Mouse (Mus musculus) ES-Bruce4 (cell line): Measurements from ENCODE around the gene Afmid. TPM values are rescaled to one million over a fixed set of nuclear protein-coding genes. Genes with fewer than 3 reads are reported as not detected.

Experiments used
- H3K27ac ChIP-seq: 2 replicates; pipeline ENCODE4 v1.5.1; 2012; ENCODE audit warnings: low read length, inconsistent platforms; ENCODE audit not compliant: insufficient read depth
- H3K27me3 ChIP-seq: 2 replicates; pipeline ENCODE4 v1.6.1; 2012; ENCODE audit warnings: mild to moderate bottlenecking, low read length, inconsistent platforms; ENCODE audit not compliant: control insufficient read depth, poor library complexity, insufficient read depth, severe bottlenecking
- H3K36me3 ChIP-seq: 2 replicates; pipeline ENCODE4 v1.6.1; 2012; ENCODE audit warnings: inconsistent platforms, mild to moderate bottlenecking, low read length, moderate library complexity; ENCODE audit not compliant: control insufficient read depth, poor library complexity, insufficient read depth, severe bottlenecking
- H3K4me1 ChIP-seq: one replicate; pipeline ENCODE4 v1.8.1; 2011; ENCODE audit warnings: low read length; ENCODE audit not compliant: control insufficient read depth, insufficient read depth
- H3K4me3 ChIP-seq: 2 replicates; pipeline ENCODE4 v1.5.1; 2011; ENCODE audit warnings: low read depth, mild to moderate bottlenecking, low read length
- H3K9ac ChIP-seq: 2 replicates; pipeline ENCODE4 v1.6.1; 2012; ENCODE audit warnings: low read depth, mild to moderate bottlenecking, inconsistent platforms; ENCODE audit not compliant: poor library complexity, severe bottlenecking
- H3K9me3 ChIP-seq: replicated peaks from 2 replicates; pipeline ENCODE4 v1.6.1; 2012; ENCODE audit warnings: mild to moderate bottlenecking, low read length, inconsistent platforms; ENCODE audit not compliant: control insufficient read depth, poor library complexity, insufficient read depth, severe bottlenecking
- CTCF ChIP-seq: IDR thresholded peaks from one replicate; pipeline ENCODE4 v1.8.1; 2011; ENCODE audit warnings: low read depth, low read length
- EP300 ChIP-seq: IDR thresholded peaks from 2 replicates; pipeline ENCODE4 v1.6.1; 2011; ENCODE audit warnings: low read depth, low read length; ENCODE audit not compliant: insufficient read depth
- POLR2A ChIP-seq: IDR thresholded peaks from one replicate; pipeline ENCODE4 v1.8.1; 2011; ENCODE audit warnings: low read length; ENCODE audit not compliant: insufficient read depth
- polyA plus RNA-seq: library from polyadenylated mRNA; stranded (reverse); fragments of >200 nt; gene quantifications from 2 replicates; pipeline ENCODE4 v1.2.4, GENCODE M21; 2011; ENCODE audit warnings: low read depth; ENCODE audit not compliant: missing spikeins, insufficient read depth, insufficient read length

The Afmid gene
- polyA plus RNA-seq = 3.6 and 5.0 TPM in 2 replicates

- TF ChIP-seq POLR2A (peak; percentile 19), CTCF (no peak), EP300 (no peak)
- no peaks in the 10 kb centered on the region for H3K27me3 ChIP-seq
- H3K4me1 ChIP-seq = peaks cover 2% of the 10 kb centered on the region
- H3K4me3 ChIP-seq = peak within 1 kb of the TSS; percentile 93
- no peaks in the 10 kb centered on the region for H3K9me3 ChIP-seq
- peaks cover 20% of the 10 kb centered on the region for H3K36me3 ChIP-seq
- peak within 1 kb of the TSS; percentile 86 for H3K9ac ChIP-seq
- H3K27ac ChIP-seq = peak within 1 kb of the TSS; percentile 85
Measured at GRCm38 (mm10) chr11:117825333-117826101, at the start of gene Afmid, which contains the start of gene Tk1. Afmid (plus strand) TSS chr11:117825924. Tk1 (minus strand) TSS chr11:117826092.

- H3K36me3 ChIP-seq = no peaks in the 10 kb centered on the region
- H3K4me3 ChIP-seq = no peak overlapping the region
- TF ChIP-seq CTCF (no peak), POLR2A (no peak), EP300 (no peak)
- H3K9me3 ChIP-seq = no peaks in the 10 kb centered on the region
- H3K27me3 ChIP-seq = no peaks in the 10 kb centered on the region
- H3K27ac ChIP-seq = no peak overlapping the region
- peaks cover 4% of the 10 kb centered on the region for H3K4me1 ChIP-seq
- H3K9ac ChIP-seq = no peak overlapping the region
Measured at GRCm38 (mm10) chr11:117776085-117776792, 49.5 kb upstream of the Afmid start.

GRCm38 (mm10) chr11:117777111-117777510 is 48.6 kb upstream of the Afmid start:
- H3K4me3 ChIP-seq = no peak overlapping the region
- peaks cover 4% of the 10 kb centered on the region for H3K4me1 ChIP-seq
- TF ChIP-seq POLR2A (no peak), EP300 (no peak), CTCF (no peak)
- no peaks in the 10 kb centered on the region for H3K9me3 ChIP-seq
- H3K36me3 ChIP-seq = no peaks in the 10 kb centered on the region
- no peak overlapping the region for H3K27ac ChIP-seq
- H3K9ac ChIP-seq = no peak overlapping the region
- H3K27me3 ChIP-seq = no peaks in the 10 kb centered on the region

- no peak for TF ChIP-seq EP300
- TF ChIP-seq CTCF = no peak
- no peak for TF ChIP-seq POLR2A
- Histone ChIP-seq H3K4me3 (no peak overlapping the region), H3K9ac (no peak overlapping the region), H3K27ac (no peak overlapping the region), H3K27me3 (no peaks in the 10 kb centered on the region), H3K4me1 (peaks cover 4% of the 10 kb centered on the region), H3K36me3 (no peaks in the 10 kb centered on the region), H3K9me3 (no peaks in the 10 kb centered on the region)
Measured at GRCm38 (mm10) chr11:117778031-117778430, 47.7 kb upstream of the Afmid start.

GRCm38 (mm10) chr11:117778851-117779433 is 46.8 kb upstream of the Afmid start:
- no peak overlapping the region for H3K27ac ChIP-seq

More at GRCm38 (mm10) chr11:117778851-117779433, 46.8 kb upstream of the Afmid start:
- Histone ChIP-seq H3K36me3 (no peaks in the 10 kb centered on the region), H3K4me1 (peaks cover 4% of the 10 kb centered on the region), H3K9me3 (no peaks in the 10 kb centered on the region), H3K27me3 (no peaks in the 10 kb centered on the region), H3K9ac (peak overlapping the region; percentile 57), H3K4me3 (peak overlapping the region; percentile 80; the same call in 1 of the 2 replicates)
- TF ChIP-seq CTCF = no peak
- TF ChIP-seq POLR2A = no peak
- TF ChIP-seq EP300 = no peak
